In genomic region chr7:105737648-105738047, GRCm38 (mm10) we compare ENCODE assay signal across 8 mouse cellular contexts. TPM values are rescaled to one million over a fixed set of nuclear protein-coding genes. Genes with fewer than 3 reads are reported as not detected.
A peak's percentile ranks its signal among the peaks of the same experiment; 100 is the strongest.
DNase-seq lines count a peak whose midpoint lies in the region; ATAC-seq and TF ChIP-seq lines count a peak whose summit lies in the region.

No protein-coding gene starts in this region.

- H3K36me3 ChIP-seq in forebrain, embryonic 13.5 days (ENCODE audit: poor library complexity, severe bottlenecking): peaks cover 52% of the 10 kb centered on the region
- H3K36me3 ChIP-seq in liver, embryonic 13.5 days: peaks cover 53% of the 10 kb centered on the region

- peak overlapping the region; percentile 99 for H3K27ac ChIP-seq in gastrocnemius, adult 2 months
- H3K27ac ChIP-seq in forebrain, embryonic 13.5 days: no peak overlapping the region
- peak overlapping the region; percentile 91 for H3K27ac ChIP-seq in liver, embryonic 13.5 days

- H3K27me3 ChIP-seq in forebrain, embryonic 13.5 days: no peaks in the 10 kb centered on the region
- no peaks in the 10 kb centered on the region for H3K27me3 ChIP-seq in liver, embryonic 13.5 days

- H3K9ac ChIP-seq in forebrain, embryonic 13.5 days: peak overlapping the region; percentile 86
- H3K9ac ChIP-seq in liver, embryonic 13.5 days: peak overlapping the region; percentile 95

- H3K4me3 ChIP-seq in gastrocnemius, adult 2 months: peak overlapping the region; percentile 77
- H3K4me3 ChIP-seq in forebrain, embryonic 13.5 days: peak overlapping the region; percentile 82
- H3K4me3 ChIP-seq in liver, embryonic 13.5 days (replicated peaks): peak overlapping the region; percentile 89

- no peak for DNase-seq in gastrocnemius, adult 2 months
- no peak for DNase-seq in gastrocnemius, postnatal 36 days
- DNase-seq in 416B (ENCODE audit: low read depth): peak; percentile 36
- no peak for DNase-seq in liver, embryonic 13.5 days
- no peak for DNase-seq in right cerebral cortex, adult 18-20 months
- no peak for DNase-seq in urinary bladder, adult 18-20 months (ENCODE audit: low spot score in 2 of 2)
- no peak for DNase-seq in spleen, adult 18-20 months

- 44% methylated on average over 3 of the region's 3 CpGs for WGBS in forebrain, embryonic 13.5 days
- 23% methylated on average over 3 of the region's 3 CpGs for WGBS in liver, embryonic 13.5 days (ENCODE audit: insufficient replicate concordance)

- no peaks in the 10 kb centered on the region for H3K9me3 ChIP-seq in forebrain, embryonic 13.5 days (replicated peaks)
- no peaks in the 10 kb centered on the region for H3K9me3 ChIP-seq in liver, embryonic 13.5 days (replicated peaks)

- H3K4me1 ChIP-seq in forebrain, embryonic 13.5 days: peaks cover 30% of the 10 kb centered on the region
- peaks cover 58% of the 10 kb centered on the region for H3K4me1 ChIP-seq in liver, embryonic 13.5 days (replicated peaks)

- intact Hi-C loops in gastrocnemius, adult 2 months (cut with DNase I): loop anchor here (2.0 to 10.0 kb wide), 3 partner anchors 73 to 183 kb away; partner anchors contain the start of genes Arfip2, Gm45799, Mrpl17 and Smpd1
- intact Hi-C loops in gastrocnemius, postnatal 36 days (cut with DNase I): loop anchor here (2.0 to 10.0 kb wide), 2 partner anchors 73 to 193 kb away; partner anchors contain the start of gene Mrpl17

- peak overlapping the region; percentile 95 for H3K4me2 ChIP-seq in forebrain, embryonic 13.5 days
- H3K4me2 ChIP-seq in liver, embryonic 13.5 days: peak overlapping the region; percentile 95

- ATAC-seq in forebrain, embryonic 13.5 days: no peak
- no peak for ATAC-seq in liver, embryonic 13.5 days (ENCODE audit: low read depth)

- no peak for TF ChIP-seq CTCF in gastrocnemius, adult 2 months (IDR thresholded peaks at IDR 0.05)

RNA-seq across cellular contexts. Expression of gene Rrp8, which starts 0.5 kb away (rescaled TPM):
- 10 to 100 TPM; 12.2 to 12.3 TPM for total RNA-seq in gastrocnemius, adult 2 months (2021)
- total RNA-seq in gastrocnemius, postnatal 36 days (2021): 10 to 100 TPM in 1 of 2 experiments, 1 to 10 TPM in 1; 9.9 to 13.3 TPM
- 31.2 and 35.4 TPM in 2 replicates for polyA plus RNA-seq in forebrain, embryonic 13.5 days (2015; fragmentation: Nextera tagmentation; extraction: Ambion mirVana)
- polyA plus RNA-seq in liver, embryonic 13.5 days (2015; fragmentation: Nextera tagmentation; extraction: Ambion mirVana): 25.2 and 27.4 TPM in 2 replicates

RNA-seq across cellular contexts. Expression of gene Ilk, which starts 1.3 kb away (rescaled TPM):
- total RNA-seq in gastrocnemius, adult 2 months (2021): 10 to 100 TPM; 41.8 to 49.1 TPM
- 10 to 100 TPM; 44.3 to 45.6 TPM for total RNA-seq in gastrocnemius, postnatal 36 days (2021)
- 179 and 185 TPM in 2 replicates for polyA plus RNA-seq in forebrain, embryonic 13.5 days (2015; fragmentation: Nextera tagmentation; extraction: Ambion mirVana)
- polyA plus RNA-seq in liver, embryonic 13.5 days (2015; fragmentation: Nextera tagmentation; extraction: Ambion mirVana): 125 and 138 TPM in 2 replicates

RNA-seq across cellular contexts. Expression of gene Taf10, which starts 6.5 kb away (rescaled TPM):
- total RNA-seq in gastrocnemius, adult 2 months (2021): 100 to 1,000 TPM in 1 of 2 experiments, 10 to 100 TPM in 1; 78.6 to 100 TPM
- 10 to 100 TPM; 64.6 to 74.8 TPM for total RNA-seq in gastrocnemius, postnatal 36 days (2021)
- polyA plus RNA-seq in forebrain, embryonic 13.5 days (2015; fragmentation: Nextera tagmentation; extraction: Ambion mirVana): 137 and 141 TPM in 2 replicates
- polyA plus RNA-seq in liver, embryonic 13.5 days (2015; fragmentation: Nextera tagmentation; extraction: Ambion mirVana): 130 and 158 TPM in 2 replicates

RNA-seq across cellular contexts. Expression of gene Tpp1, which starts 14.4 kb away (rescaled TPM):
- 10 to 100 TPM; 42.3 to 45.8 TPM for total RNA-seq in gastrocnemius, adult 2 months (2021)
- total RNA-seq in gastrocnemius, postnatal 36 days (2021): 10 to 100 TPM; 37.0 to 40.7 TPM
- polyA plus RNA-seq in forebrain, embryonic 13.5 days (2015; fragmentation: Nextera tagmentation; extraction: Ambion mirVana): 29.5 and 36.8 TPM in 2 replicates
- polyA plus RNA-seq in liver, embryonic 13.5 days (2015; fragmentation: Nextera tagmentation; extraction: Ambion mirVana): 51.2 and 63.6 TPM in 2 replicates

RNA-seq across cellular contexts. Expression of gene Dchs1, which starts 49.8 kb away (rescaled TPM):
- 1 to 10 TPM; 2.1 to 5.0 TPM for total RNA-seq in gastrocnemius, adult 2 months (2021)
- 1 to 10 TPM; 3.1 to 4.0 TPM for total RNA-seq in gastrocnemius, postnatal 36 days (2021)
- polyA plus RNA-seq in forebrain, embryonic 13.5 days (2015; fragmentation: Nextera tagmentation; extraction: Ambion mirVana): 16.5 and 18.8 TPM in 2 replicates
- 0.73 and 0.74 TPM in 2 replicates for polyA plus RNA-seq in liver, embryonic 13.5 days (2015; fragmentation: Nextera tagmentation; extraction: Ambion mirVana)
